Mouse (Mus musculus): Measurements from ENCODE around the gene Hils1. TPM values are rescaled to one million over a fixed set of nuclear protein-coding genes. Genes with fewer than 3 reads are reported as not detected.
"Not testable (repeated sequence)": the region's sequence is repeated elsewhere in the genome, so short reads cannot be mapped to it uniquely, and the experiment has no call there.

The Hils1 gene
- total RNA-seq, 2 experiments from 2014 or later: not detected

DNA sequence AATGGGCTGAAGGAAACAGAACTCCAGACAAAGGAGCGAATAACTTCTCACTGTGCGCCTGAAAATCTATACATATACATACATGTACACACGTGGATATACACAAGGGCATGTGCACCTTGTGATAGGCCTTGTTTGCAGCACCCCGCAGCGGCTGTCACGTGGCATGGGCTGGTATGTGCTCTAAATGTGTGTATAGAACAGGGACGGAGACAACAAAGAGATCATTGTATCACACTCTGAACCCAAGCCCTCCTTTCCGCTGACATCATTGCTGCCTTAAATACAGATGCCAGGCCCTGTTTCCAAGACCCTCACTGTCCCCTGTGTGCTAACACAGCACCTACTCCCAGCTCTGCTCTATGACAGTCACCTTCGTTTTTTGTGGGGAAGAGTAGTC lies 12.3 kb upstream of the Hils1 start:
- DNase-seq: no peak

DNA sequence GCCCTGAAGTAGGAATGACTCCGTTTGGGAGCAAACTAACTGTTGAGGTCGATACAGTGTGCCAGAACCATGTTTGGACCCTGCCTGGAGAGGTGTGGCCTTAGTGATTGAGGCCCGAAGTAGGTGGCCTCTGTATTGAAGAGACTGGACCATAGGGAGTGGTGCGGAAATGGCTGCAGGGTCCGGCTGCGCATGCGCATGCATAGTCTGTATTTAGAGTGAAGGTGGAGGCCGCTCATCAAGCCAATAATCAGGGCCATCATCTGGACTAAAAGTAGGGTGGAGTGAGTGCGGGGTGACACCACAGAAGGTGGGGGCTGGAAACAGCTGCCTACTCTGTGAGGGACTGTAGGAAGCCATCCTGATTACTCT lies 9.7 kb upstream of the Hils1 start:
- peak in 1 of 2 experiments; percentile 86 for DNase-seq

DNA sequence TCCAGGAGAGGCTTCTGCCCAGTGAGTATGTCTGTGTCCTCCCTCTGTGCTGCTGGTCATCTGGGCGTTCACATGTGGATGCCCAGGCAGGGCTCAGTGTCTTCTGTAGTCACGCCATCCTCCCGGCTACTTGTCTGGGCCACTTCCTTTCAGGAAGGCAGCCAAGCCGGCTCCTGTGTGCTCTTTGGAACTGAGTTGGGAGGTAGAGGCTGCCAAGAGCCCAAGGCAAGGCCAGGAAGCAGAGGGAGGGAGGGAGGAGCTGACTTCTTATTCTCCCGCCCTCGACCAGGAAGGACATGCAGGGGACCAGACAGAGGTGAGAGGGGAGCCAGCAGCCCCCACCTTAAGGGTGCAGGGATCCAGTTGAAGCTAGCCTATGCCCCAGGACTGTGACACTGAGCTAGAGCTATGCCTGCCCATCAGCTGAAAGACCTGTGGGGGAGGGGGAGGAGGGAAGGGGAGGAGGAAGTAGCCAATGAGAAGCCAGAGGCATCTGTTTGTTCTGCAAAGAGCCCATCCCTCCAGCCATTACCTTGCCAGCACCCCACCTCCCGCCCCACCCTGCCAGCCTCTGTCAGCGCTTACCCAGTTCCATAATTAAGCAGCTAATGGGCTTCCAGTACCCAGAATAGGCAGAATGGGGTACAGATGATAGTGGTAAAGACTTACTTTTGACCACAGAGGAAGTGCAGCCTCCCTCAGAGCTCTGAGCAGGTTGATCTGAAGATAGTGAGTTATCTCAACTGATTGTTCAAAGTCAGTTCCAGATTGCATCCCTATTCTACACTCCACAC lies 9.1 kb upstream of the Hils1 start:
- DNase-seq: peak; percentile 89 to 96

DNA sequence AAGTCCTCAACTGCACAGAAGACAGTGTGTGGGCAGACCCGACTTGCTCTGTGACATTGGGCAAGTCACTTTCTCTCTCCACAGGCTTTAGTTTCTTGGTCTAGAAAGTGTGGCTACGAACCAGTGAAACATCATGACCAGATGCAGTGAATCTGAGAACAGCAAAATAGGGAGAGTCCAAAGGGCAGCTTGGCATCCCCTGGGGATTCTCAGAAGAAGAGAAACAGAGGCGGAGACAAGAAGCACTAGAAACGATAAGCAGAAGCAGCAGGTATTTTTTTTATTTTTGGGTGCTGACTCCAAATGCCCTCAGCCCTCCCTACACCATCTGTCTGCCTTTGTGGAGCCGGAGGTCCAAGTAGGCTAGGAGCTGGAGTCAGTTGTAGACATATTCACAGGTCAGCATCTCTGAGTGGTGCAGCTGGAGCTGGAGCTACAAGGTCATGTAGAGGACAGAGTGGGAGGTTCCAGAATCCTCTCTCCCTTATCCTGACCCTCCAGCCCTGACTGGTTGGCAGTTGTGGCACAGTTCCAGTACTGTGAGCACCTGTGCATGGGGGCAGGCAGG lies 4.8 kb upstream of the Hils1 start:
- DNase-seq: no peak

DNA sequence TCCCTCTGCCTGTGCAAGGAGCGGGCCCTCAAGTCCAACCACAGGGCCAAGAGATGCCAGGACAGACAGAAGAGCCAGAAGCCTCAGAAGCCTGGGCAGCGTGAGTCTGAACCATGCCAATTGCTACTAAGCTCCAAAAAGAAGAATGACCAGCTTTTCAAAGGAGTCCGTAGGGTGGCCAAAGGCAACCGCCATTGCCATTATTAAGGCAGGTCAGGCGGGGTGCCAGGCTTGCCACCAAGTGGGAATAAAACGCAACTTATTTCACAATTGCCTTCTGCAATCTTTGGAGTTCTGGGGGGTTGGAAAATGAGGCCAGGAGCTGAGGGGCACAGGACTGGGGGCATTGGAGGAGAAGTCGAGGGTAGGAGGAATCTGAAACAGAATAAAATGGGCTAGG lies 794 bp downstream of the Hils1 start:
- no peak for DNase-seq

DNA sequence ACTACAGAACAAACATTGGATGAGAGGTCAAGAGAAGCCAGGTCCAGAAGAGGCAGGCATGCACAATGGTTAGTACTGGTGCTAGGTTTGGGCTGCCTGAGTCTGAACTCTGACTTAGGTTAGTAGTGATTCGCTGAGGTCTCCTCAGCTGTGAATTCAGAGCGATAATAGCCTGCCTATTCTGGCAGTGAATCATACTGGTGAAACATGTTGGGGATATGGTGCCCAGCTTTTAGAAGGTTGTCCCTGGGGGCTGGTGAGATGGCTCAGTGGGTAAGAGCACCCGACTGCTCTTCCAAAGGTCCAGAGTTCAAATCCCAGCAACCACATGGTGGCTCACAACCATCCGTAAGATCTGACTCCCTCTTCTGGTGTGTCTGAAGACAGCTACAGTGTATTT lies 2.3 kb downstream of the Hils1 start:
- DNase-seq: not testable (repeated sequence)

DNA sequence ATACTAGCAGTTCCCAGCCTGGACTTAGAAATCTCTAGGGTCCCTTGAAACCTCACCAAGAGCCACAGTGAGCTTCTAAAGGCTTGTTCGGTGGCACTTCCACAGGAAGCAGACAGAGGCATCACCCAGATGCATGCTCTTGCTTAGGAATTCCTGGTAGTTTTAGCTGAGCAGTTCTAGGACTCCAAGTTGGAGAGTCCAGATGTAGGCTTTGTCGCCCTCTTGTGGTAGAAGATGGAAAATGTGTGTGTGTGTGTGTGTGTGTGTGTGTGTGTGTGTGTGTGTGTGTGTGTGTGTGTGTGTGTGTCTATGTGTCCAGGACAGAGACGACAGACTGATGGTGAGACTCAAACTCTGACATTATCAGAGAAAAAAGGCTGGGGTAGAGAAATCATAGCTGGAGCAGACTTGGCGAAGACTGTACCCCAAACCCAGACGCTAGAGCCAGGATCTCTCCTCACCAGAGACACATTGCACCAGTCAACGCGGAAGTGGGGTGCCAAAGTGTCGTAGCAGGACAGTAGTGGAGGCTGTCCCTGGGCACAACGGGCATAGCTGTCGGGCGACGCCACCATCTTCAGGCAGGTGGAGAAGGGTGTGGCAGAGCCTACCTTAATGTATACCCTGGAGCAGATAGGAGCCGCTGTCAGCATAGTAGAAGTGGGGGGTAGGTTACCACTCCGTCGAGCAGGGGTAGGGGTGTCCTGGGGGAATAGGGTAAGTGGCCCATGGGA lies 3.0 kb downstream of the Hils1 start:
- peak; percentile 70 to 90 for DNase-seq

DNA sequence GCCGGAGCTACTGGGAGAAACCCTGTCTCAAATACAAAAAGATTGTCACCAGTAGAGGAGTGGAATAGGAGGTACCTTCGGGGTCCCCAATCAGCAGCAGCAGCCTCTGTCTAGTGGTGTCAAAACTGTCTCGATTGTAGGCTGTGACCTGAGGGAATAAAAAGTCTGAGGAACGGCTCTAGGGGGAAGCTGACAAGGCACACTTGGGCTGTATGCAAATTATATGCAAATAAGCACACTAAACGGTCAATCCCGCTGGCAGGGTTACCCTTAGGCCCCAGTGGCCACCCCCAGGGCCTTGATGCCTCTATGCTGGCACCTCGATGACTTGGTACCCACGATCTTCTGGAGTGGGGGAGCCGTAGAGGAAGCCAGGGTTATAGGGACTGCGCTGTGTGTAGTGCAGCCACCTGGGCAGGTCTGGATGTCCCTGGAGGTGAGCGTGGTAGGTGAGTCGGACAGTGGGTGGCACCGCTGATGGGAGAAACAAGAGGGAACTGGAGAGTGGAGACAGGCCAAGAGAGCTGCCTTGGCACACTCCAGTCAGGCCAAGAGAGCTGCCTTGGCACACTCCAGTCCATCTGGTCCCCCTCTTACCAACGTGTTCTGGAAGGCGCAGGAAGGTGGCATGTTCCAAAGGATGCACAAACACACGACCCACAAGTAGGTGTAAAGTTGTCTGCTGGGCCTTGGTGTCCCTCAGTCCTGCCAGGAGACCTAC lies 4.7 kb downstream of the Hils1 start:
- no peak for DNase-seq

DNA sequence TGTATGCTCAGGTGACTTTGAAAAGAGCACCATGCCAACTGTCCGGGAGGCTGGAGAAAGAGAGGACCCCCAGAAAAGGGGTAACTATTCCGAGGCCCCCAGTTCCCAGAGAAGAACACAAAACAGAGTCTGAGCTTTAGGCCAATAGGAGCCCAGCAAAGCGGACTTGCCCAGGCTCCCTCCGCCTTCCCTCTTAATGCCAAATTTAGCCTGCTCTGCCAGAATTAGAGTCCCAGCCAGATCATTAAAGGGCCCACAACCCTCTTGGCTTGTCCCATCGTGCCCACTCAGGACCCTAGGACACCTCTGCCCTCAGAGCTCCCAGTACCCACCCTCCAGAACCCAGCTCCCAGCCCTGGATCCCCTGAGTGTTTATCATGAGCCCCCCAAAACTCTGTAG lies 5.5 kb downstream of the Hils1 start:
- peak in 1 of 2 experiments; percentile 42 for DNase-seq

DNA sequence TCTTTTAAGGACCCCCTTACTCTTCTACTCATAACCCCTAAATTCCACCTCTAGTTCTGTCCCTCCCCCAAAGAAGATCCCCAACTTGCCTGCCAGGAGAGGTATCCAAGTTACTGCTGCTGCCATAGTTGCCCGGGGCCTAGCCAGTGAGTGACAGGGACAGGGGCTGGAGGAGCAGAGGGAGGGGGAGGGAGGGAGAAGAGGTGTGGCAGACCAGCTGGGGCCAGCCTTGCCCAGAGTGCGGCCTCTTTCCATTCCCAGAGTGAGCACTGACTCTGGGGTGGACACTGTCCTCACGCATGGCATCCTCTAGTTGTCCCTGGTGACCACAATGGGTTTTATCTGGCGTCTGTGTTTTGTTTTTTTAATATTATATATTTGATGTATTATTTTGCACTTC lies 5.9 kb downstream of the Hils1 start:
- peak; percentile 58 to 63 for DNase-seq

DNA sequence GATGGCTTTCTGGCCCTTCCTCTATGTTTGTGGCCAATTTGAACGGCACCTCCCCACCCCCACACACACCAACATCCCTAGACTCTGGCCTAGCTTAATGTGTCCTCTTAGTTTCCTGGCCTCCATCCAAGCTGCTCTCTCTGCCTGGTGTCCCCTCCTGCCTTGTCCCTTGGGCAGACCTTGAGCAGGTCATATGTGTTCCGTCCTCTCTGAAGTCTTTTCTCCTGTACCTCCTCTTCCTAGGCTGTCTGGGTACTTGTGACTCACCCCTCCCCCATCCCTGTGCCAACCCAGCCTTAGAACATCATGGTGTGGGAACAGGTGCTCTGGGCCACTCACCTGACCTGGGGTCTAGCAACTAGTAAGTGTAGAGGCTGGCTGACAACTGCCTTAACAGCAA lies 7.6 kb downstream of the Hils1 start:
- DNase-seq: peak; percentile 67 to 72

DNA sequence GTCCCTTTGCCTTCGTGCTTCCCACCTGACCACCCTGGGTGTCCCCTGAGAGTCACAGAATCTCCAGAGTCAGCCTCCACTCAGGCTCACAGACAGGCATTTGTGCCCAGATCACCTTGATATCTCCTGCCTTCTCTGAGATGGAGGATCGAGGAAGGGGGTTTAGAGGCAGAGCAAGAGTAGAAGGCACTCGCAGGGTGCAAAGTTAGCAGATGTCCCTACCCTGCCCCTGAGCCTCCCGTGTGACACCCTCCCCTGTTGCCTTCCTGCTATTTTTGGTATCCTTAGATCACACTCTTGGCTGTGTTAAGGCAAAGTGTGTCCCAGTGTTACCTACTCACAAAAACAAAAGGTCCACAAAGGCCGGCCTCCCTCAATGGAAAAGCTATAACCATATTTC lies 8.8 kb downstream of the Hils1 start, which contains the start of gene Sgca:
TSS of gene Sgca (minus strand) at position 129 of the 400 bp plus-strand sequence.
- DNase-seq: peak; percentile 62 to 70

DNA sequence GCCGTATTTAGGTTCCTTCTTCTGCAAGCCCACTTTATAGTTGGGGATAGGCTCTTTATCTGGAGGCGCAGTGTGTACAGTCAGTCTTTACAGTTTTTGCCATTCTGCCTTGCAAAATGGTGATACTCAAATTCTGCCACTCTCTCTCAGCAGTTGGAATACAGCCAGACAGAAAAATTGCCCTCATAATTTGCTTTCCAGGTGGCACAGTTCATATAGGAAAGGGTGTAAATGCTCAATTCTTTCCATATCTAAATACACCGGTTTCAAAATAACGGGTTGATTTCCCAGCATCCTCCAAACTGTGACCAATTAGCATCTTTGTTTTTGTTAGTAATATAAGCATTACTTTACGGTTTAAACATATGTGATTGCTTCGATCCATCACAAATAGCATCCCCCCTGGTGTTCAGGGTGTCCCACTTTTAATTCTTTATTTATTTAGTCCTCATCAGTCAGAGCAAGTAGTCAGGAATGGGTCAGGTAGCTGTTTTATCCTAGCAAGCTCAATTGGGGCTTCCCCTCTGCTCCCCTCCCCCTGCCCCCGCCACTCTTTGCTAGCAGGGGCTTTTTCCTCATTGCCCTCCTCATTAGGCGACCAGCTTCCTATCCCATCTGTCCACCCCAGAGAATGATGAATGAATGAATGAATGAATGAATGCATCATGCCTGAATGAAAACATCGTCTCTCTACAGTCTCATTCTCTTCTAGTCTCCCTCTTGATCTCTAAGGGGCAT lies 11.0 kb downstream of the Hils1 start:
- no peak for DNase-seq

DNA sequence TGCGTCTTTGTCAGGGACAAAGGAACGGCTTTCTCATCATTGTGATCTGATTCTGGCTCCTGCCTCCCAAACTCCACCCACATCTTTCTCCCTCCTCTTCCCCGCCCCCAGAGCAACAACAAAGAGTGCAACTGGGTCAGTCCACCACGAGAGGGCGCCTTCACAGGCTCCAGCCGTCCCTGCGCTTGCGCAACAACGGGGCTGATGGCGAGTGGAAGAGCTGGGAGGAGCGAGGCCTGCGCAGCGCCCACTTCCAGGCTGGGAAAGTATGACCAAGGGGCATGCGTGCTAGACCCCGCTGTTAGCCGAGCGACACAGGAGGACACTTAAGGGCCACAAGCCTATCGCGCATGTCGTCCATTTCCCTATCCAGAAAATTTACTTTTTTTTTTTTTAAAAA lies 11.6 kb downstream of the Hils1 start:
- DNase-seq: peak; percentile 98

DNA sequence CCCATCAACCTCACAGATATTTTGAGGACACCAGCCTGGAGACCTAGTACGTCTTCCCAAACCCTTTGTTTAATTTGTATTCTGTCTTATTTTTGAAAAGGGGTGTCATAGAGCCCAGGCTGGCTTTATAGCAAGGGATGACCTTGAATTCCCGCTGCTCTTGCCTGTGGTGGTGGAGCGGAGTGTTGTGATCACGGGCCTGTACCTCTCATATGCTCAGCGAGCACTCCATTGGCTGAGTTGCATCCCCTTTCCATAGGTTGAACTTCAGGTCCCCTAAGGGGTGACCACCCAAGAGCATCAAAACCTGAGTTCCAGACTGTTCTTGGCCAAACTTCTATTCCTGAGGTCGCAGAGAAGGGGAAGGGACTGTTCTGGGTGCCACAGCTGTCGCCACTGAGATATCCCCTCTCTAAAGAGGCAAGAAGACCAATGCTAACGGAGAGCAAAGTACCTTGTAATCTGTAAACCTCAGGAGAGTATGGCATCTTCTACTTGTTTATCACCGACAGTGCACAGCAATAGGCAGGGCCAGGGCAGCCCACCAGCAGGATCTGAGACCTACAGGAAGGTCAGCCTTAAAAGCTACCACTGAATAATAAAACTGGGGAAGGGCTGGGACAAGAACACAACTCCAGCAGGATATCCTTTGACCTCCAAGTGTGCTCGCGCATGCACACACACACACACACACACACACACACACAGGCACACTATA lies 12.2 kb downstream of the Hils1 start:
- no peak for DNase-seq

DNA sequence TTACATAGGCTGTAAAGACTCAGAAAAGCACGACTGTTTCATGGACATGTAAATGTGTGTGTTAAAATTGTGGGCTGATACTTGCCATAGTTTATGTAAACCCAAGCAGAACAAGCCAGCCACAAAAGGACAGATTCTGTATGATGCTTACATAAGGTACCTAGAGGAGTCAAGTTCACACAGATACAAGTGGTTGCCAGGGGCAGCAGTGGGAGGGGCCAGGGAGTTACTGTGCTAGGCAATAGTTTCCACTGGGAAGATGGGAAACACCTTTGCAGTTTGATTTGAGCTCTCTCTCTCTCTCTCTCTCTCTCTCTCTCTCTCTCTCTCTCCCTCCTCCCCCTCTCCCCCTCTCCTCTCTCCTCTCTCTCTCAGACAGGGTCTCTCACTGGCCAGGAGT lies 17.7 kb downstream of the Hils1 start:
- DNase-seq: no peak

DNA sequence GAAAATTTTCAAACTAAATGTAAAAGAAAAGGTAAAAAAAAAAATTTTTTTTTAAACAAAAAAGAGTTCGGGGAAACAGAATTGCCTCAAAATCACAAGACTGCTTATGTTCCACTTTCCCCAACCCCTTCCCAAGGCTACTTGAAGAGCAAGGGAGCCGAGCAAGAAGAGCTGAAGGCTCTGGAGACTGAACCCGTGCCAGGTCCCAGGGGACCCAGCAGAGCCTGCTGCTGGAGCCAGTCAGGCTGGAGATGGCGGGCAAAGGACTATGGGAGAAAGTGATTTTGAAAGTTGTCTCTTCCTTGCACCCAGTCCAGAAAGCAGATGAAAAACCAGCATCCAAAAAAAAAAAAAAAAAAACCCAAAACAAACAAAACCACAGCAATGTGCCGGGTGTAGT lies 18.4 kb downstream of the Hils1 start:
- no peak for DNase-seq

DNA sequence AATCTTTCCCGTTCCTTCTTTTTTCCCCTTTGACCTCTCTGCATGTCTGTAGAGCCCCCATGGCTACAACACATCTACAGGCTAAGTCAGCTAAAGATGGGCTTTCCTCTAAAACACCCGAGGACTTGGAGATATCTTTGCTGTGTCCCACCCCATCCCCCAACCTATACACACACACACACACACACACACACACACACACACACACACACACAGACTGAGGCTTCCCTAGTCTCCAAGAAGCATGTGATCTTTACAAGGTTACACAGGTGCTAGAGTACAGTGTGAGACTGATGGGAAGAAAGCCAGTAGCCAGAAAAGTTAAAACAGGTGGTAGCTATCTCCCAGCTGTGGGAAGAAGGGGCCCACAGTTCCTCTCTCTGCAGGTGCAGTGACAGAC lies 19.0 kb downstream of the Hils1 start:
- DNase-seq: no peak

DNA sequence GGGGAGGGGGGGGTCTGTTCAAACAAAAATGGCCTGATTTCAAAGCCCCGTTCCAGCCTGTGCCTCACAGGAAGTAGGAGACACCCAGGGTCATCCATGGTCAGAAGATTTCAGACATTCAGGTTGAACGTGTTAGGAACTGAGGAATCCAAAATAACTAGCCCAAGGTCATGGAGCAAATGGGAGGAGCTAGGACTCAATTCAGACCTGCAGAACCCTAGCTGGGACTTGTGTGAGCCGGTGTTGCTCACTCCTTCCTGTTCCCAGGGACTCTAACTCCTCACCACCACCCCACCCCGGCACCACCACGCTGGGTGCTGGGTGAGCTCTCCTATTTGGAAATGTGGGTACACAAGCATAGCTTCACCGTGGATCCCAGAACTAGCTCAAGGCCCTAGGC lies 19.9 kb downstream of the Hils1 start:
- no peak for DNase-seq

DNA sequence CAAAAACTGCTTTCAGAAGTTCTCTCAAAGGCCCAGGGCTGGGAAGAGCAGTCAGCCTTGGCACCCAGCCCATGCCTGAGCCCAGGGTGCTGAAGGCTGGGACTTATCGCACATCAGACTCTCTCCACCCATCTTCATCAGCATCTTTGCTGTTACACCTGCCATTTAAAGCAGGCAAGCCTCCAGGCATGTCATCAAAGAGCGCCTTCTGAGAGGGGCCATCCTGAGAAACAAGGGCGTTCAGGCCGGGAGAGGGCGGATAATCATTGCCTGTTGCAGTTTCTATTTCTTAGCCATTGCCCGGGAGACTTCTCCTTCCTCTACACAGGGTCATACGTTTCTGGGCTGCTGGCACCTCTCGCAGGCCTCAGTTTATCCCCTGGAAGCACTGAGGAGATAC lies 20.5 kb downstream of the Hils1 start:
- no peak for DNase-seq

Data from heart, adult 18-20 months (tissue).